Mouse (Mus musculus) left cerebral cortex, adult 2 months (tissue): ENCODE results near the gene Ints5. TPM values are rescaled to one million over a fixed set of nuclear protein-coding genes. Genes with fewer than 3 reads are reported as not detected.

Experiments
- DNase-seq, 2 experiments: peaks; one replicate each; pipeline ENCODE4 v3.0.0; 2021 to 2022; ENCODE audit warnings: low spot score in 2 of 2, mixed read lengths in 1 of 2; ENCODE audit errors: extremely low spot score in 1 of 2
- H3K27ac ChIP-seq: fragments of 200-600 bp; 2 replicates; pipeline ENCODE4 v1.8.1; 2022
- H3K4me3 ChIP-seq: fragments of 200-600 bp; 2 replicates; pipeline ENCODE4 v1.8.1; 2022
- CTCF ChIP-seq: fragments of 200-600 bp; IDR thresholded peaks from 2 replicates; pipeline ENCODE4 v1.8.1; 2022; ENCODE audit warnings: antibody characterized with exemption, mild to moderate bottlenecking, moderate library complexity
- intact Hi-C: fragments of 180-260 bp; cut with DNase I; formaldehyde crosslinking; loops from one replicate; pipeline ENCODE4 v1.15.1; 2025
- microRNA-seq, 2 experiments: library from miRNA; unstranded; fragments of <30 nt; microRNA quantifications; one replicate each; pipeline ENCODE4 v1.2.0; 2021
- total RNA-seq, 2 experiments: library from RNA; stranded (reverse); gene quantifications; 2 replicates each; pipeline ENCODE4 v1.2.3; 2021

Gene Ints5
- total RNA-seq, 2 experiments from 2014 or later: 21.7 to 22.9 TPM

- Histone ChIP-seq H3K4me3 (no peak overlapping the region), H3K27ac (no peak overlapping the region)
- TF ChIP-seq CTCF: no peak
- DNase-seq: no peak
- intact Hi-C loops: no loop called here
Observed at GRCm38 (mm10) chr19:8936736-8937135, 43.9 kb downstream of the Ints5 start.

GRCm38 (mm10) chr19:8940526-8941133, 47.8 kb downstream of the Ints5 start:
- H3K27ac ChIP-seq: no peak overlapping the region
- no peak for TF ChIP-seq CTCF
- no peak overlapping the region for H3K4me3 ChIP-seq
- intact Hi-C loops: loop anchor here (5.0 kb wide), 1 partner anchor 98 kb away; no protein-coding TSS in a partner anchor
- DNase-seq: no peak

- Histone ChIP-seq H3K4me3 (peak overlapping the region; percentile 76), H3K27ac (peak overlapping the region; percentile 7)
- intact Hi-C loops: loop anchor here (5.0 kb wide), 1 partner anchor 99 kb away; no protein-coding TSS in a partner anchor
- no peak for DNase-seq
- no peak for TF ChIP-seq CTCF
Observed at GRCm38 (mm10) chr19:8941136-8941514, 48.3 kb downstream of the Ints5 start.

GRCm38 (mm10) chr19:8941515-8942217, 48.9 kb downstream of the Ints5 start, which contains the start of gene Mta2:
Gene Mta2, plus strand, starts transcription at chr19:8941875.
- Histone ChIP-seq H3K4me3 (peak within 1 kb of the TSS; percentile 76), H3K27ac (peak within 1 kb of the TSS; percentile 93)
- DNase-seq: peak; percentile 92 to 94
- no peak; the same call in 1 of the 2 replicates for TF ChIP-seq CTCF
- intact Hi-C loops: loop anchor here (5.0 kb wide), 1 partner anchor 99 kb away; no protein-coding TSS in a partner anchor

- TF ChIP-seq CTCF: no peak
- Histone ChIP-seq H3K4me3 (peak overlapping the region; percentile 76), H3K27ac (peak overlapping the region; percentile 93)
- peak in 1 of 2 experiments; percentile 59 for DNase-seq
- intact Hi-C loops: loop anchor here (5.0 kb wide), 1 partner anchor 100 kb away; no protein-coding TSS in a partner anchor
Observed at GRCm38 (mm10) chr19:8942276-8942964, 49.6 kb downstream of the Ints5 start.

- DNase-seq: no peak
- Histone ChIP-seq H3K27ac (no peak overlapping the region), H3K4me3 (peak overlapping the region; percentile 76)
- no peak for TF ChIP-seq CTCF
- intact Hi-C loops: loop anchor here (1.0 to 5.0 kb wide), 2 partner anchors 9 to 101 kb away; no protein-coding TSS in a partner anchor
Observed at GRCm38 (mm10) chr19:8943047-8943446, 50.2 kb downstream of the Ints5 start.

- Histone ChIP-seq H3K4me3 (no peak overlapping the region), H3K27ac (no peak overlapping the region)
- no peak for TF ChIP-seq CTCF
- intact Hi-C loops: loop anchor here (5.0 kb wide), 1 partner anchor 102 kb away; no protein-coding TSS in a partner anchor
- no peak for DNase-seq
Observed at GRCm38 (mm10) chr19:8944062-8944461, 51.3 kb downstream of the Ints5 start.

GRCm38 (mm10) chr19:8944750-8945149, 51.9 kb downstream of the Ints5 start:
- intact Hi-C loops: loop anchor here (5.0 kb wide), 1 partner anchor 102 kb away; no protein-coding TSS in a partner anchor

GRCm38 (mm10) chr19:8945251-8945650, 52.4 kb downstream of the Ints5 start:
- DNase-seq: no peak
- H3K27ac ChIP-seq: no peak overlapping the region
- intact Hi-C loops: no loop called here
- TF ChIP-seq CTCF: no peak
- no peak overlapping the region for H3K4me3 ChIP-seq

More at GRCm38 (mm10) chr19:8944750-8945149, 51.9 kb downstream of the Ints5 start:
- no peak for TF ChIP-seq CTCF
- H3K27ac ChIP-seq: no peak overlapping the region
- DNase-seq: no peak
- no peak overlapping the region for H3K4me3 ChIP-seq

GRCm38 (mm10) chr19:8946929-8947328, 54.1 kb downstream of the Ints5 start:
- TF ChIP-seq CTCF: no peak
- DNase-seq: no peak
- intact Hi-C loops: no loop called here
- no peak overlapping the region for H3K27ac ChIP-seq
- no peak overlapping the region for H3K4me3 ChIP-seq

Small RNA genes lying within 50 kb of the gene (microRNA-seq; reads per million reads assigned to microRNA genes)
- gene Mir5136: 0 reads per million in 2 experiments

Other genes with a start within 250 kb of the Ints5 start
- gene Chrm1, start 229.2 kb upstream of the Ints5 start, total RNA-seq: 100 to 1,000 TPM; 152 to 155 TPM
- gene Slc3a2, start 169.6 kb upstream of the Ints5 start, total RNA-seq: 100 to 1,000 TPM; 144 to 154 TPM
- 10 to 100 TPM; 48.5 to 53.1 TPM for gene Wdr74, start 157.2 kb upstream of the Ints5 start, total RNA-seq
- 1 to 10 TPM; 1.4 to 1.8 TPM for gene 1700092M07Rik, start 152.3 kb upstream of the Ints5 start, total RNA-seq
- gene Stx5a, start 151.6 kb upstream of the Ints5 start, total RNA-seq: 10 to 100 TPM; 71.2 to 77.9 TPM
- 10 to 100 TPM; 90.2 to 98.8 TPM for gene Nxf1, start 135.9 kb upstream of the Ints5 start, total RNA-seq
- 10 to 100 TPM; 63.8 to 66.8 TPM for gene Tmem223, start 122.0 kb upstream of the Ints5 start, total RNA-seq
- 1 to 10 TPM; 8.2 to 8.7 TPM for gene Tmem179b, start 118.5 kb upstream of the Ints5 start, total RNA-seq
- gene Taf6l, start 106.6 kb upstream of the Ints5 start, total RNA-seq: 10 to 100 TPM; 13.1 to 14.3 TPM
- gene Polr2g, start 94.4 kb upstream of the Ints5 start, total RNA-seq: 100 to 1,000 TPM in 1 of 2 experiments, 10 to 100 TPM in 1; 96.6 to 105 TPM
- gene Zbtb3, start 90.5 kb upstream of the Ints5 start, total RNA-seq: 1 to 10 TPM; 5.3 to 6.7 TPM
- 10 to 100 TPM; 34.5 to 36.7 TPM for gene Ttc9c, start 73.7 kb upstream of the Ints5 start, total RNA-seq
- gene Hnrnpul2, start 73.0 kb upstream of the Ints5 start, total RNA-seq: 100 to 1,000 TPM; 125 to 129 TPM
- not detected for gene AC129217.1, start 63.2 kb upstream of the Ints5 start, total RNA-seq
- gene Bscl2, start 55.5 kb upstream of the Ints5 start, total RNA-seq: 100 to 1,000 TPM; 109 TPM
- 100 to 1,000 TPM; 184 to 198 TPM for gene Gng3, start 53.8 kb upstream of the Ints5 start, total RNA-seq
- 1 to 10 TPM in 1 of 2 experiments, under 1 TPM in 1; 0.87 to 1.1 TPM for gene Lrrn4cl, start 42.2 kb upstream of the Ints5 start, total RNA-seq
- gene Ubxn1, start 21.5 kb upstream of the Ints5 start, total RNA-seq: 10 to 100 TPM; 86.1 to 94.7 TPM
- 10 to 100 TPM; 33.1 to 36.2 TPM for gene Uqcc3, start 12.1 kb upstream of the Ints5 start, total RNA-seq
- gene Lbhd1, start 9.3 kb upstream of the Ints5 start, total RNA-seq: 1 to 10 TPM; 6.5 to 9.3 TPM
- gene Gm49403, start 9.1 kb upstream of the Ints5 start, total RNA-seq: not detected
- 10 to 100 TPM; 22.5 to 23.2 TPM for gene 1810009A15Rik, start 4.2 kb upstream of the Ints5 start, total RNA-seq
- gene Gm49416, start 4.1 kb upstream of the Ints5 start, total RNA-seq: 1 to 10 TPM; 1.2 to 6.7 TPM
- gene Ganab, start 5.1 kb downstream of the Ints5 start, total RNA-seq: 100 to 1,000 TPM in 1 of 2 experiments, 10 to 100 TPM in 1; 96.4 to 104 TPM
- 100 to 1,000 TPM; 172 to 173 TPM for gene B3gat3, start 27.4 kb downstream of the Ints5 start, total RNA-seq
- gene Rom1, start 36.4 kb downstream of the Ints5 start, total RNA-seq: 1 to 10 TPM; 5.6 to 7.2 TPM
- gene Eml3, start 36.5 kb downstream of the Ints5 start, total RNA-seq: 10 to 100 TPM; 11.0 to 13.7 TPM
- gene Mta2, start 48.9 kb downstream of the Ints5 start, total RNA-seq: 10 to 100 TPM; 55.5 to 55.6 TPM
- gene Tut1, start 60.8 kb downstream of the Ints5 start, total RNA-seq: 10 to 100 TPM; 21.4 to 22.4 TPM
- 100 to 1,000 TPM; 228 to 236 TPM for gene Eef1g, start 74.0 kb downstream of the Ints5 start, total RNA-seq
- gene Ahnak, start 96.3 kb downstream of the Ints5 start, total RNA-seq: 10 to 100 TPM; 22.5 to 32.2 TPM
- not detected for gene Scgb1a1, start 195.0 kb downstream of the Ints5 start, total RNA-seq
- 100 to 1,000 TPM; 115 to 139 TPM for gene Asrgl1, start 242.6 kb downstream of the Ints5 start, total RNA-seq